Mouse (Mus musculus) ES-E14 (cell line): ENCODE measurements around the gene Dlgap1. TPM values are rescaled to one million over a fixed set of nuclear protein-coding genes. Genes with fewer than 3 reads are reported as not detected.

Source experiments
- DNase-seq: peaks from one replicate; pipeline ENCODE4 v3.0.0-alpha.2; 2013; ENCODE audit warnings: low read depth, low spot score
- H3K27ac ChIP-seq: 2 replicates; pipeline ENCODE4 v1.5.1; 2012; ENCODE audit warnings: low read depth, mild to moderate bottlenecking, low read length, moderate library complexity, mixed read lengths; ENCODE audit not compliant: poor library complexity, insufficient read depth, severe bottlenecking
- H3K36me3 ChIP-seq: 2 replicates; pipeline ENCODE4 v1.6.1; 2012; ENCODE audit warnings: mild to moderate bottlenecking, low read length, moderate library complexity, mixed read lengths; ENCODE audit not compliant: control insufficient read depth, poor library complexity, insufficient read depth, severe bottlenecking
- H3K4me1 ChIP-seq, 2 experiments: fragments of 150-350 bp in 1 of 2; sonication (generic) in 1 of 2; 2 replicates each; pipeline ENCODE4 v1.6.1; 2012; ENCODE audit warnings: low read length in 2 of 2, mild to moderate bottlenecking in 1 of 2, mixed read lengths in 1 of 2; ENCODE audit not compliant: control insufficient read depth in 2 of 2, insufficient read depth in 2 of 2, poor library complexity in 1 of 2
- H3K4me3 ChIP-seq, 2 experiments: fragments of 150-350 bp in 1 of 2; sonication (generic) in 1 of 2; 2 replicates each; pipeline ENCODE4 v1.5.1; 2012; ENCODE audit warnings: low read length in 2 of 2, low read depth in 1 of 2, mild to moderate bottlenecking in 1 of 2, mixed read lengths in 1 of 2; ENCODE audit not compliant: insufficient read depth in 1 of 2, poor library complexity in 1 of 2, severe bottlenecking in 1 of 2
- H3K9ac ChIP-seq: 2 replicates; pipeline ENCODE4 v1.6.1; 2012; ENCODE audit warnings: low read depth, mild to moderate bottlenecking, low read length, mixed read lengths; ENCODE audit not compliant: poor library complexity, insufficient read depth, severe bottlenecking
- H3K9me3 ChIP-seq: fragments of 150-350 bp; sonication (generic); 2 replicates; pipeline ENCODE4 v1.6.1; 2012; ENCODE audit warnings: low read depth, mild to moderate bottlenecking, low read length; ENCODE audit not compliant: control insufficient read depth, insufficient read depth
- CHD2 ChIP-seq: IDR thresholded peaks from 2 replicates; pipeline ENCODE4 v1.6.1; 2014; ENCODE audit warnings: mild to moderate bottlenecking, low read depth, low read length, inconsistent platforms
- HCFC1 ChIP-seq: IDR thresholded peaks from 2 replicates; pipeline ENCODE4 v1.6.1; 2012; ENCODE audit warnings: low read length, inconsistent platforms, borderline replicate concordance; ENCODE audit not compliant: insufficient read depth
- MAFK ChIP-seq: IDR thresholded peaks from 2 replicates; pipeline ENCODE4 v1.6.1; 2014; ENCODE audit warnings: mild to moderate bottlenecking, low read depth, low read length, inconsistent platforms; ENCODE audit not compliant: insufficient read depth
- ZC3H11A ChIP-seq: IDR thresholded peaks from 2 replicates; pipeline ENCODE4 v1.6.1; 2012; ENCODE audit warnings: low read depth, mild to moderate bottlenecking, inconsistent platforms, low read length, borderline replicate concordance
- ZNF384 ChIP-seq: IDR thresholded peaks from 2 replicates; pipeline ENCODE4 v1.6.1; 2012; ENCODE audit warnings: low read depth, low read length, inconsistent platforms
- in situ Hi-C, 2 experiments: fragments of 600-800 bp; cut with MboI; formaldehyde crosslinking; loops; one replicate each; pipeline ENCODE4 v1.15.1; 2025; ENCODE audit warnings: low sequenced_read_pairs in 2 of 2, inconsistent platforms in 1 of 2; ENCODE audit not compliant: unreplicated experiment in 2 of 2
- total RNA-seq: library from RNA; depleted of rRNA; stranded (reverse); fragments of 300-350 nt; gene quantifications from 2 replicates; pipeline ENCODE4 v1.2.3, GENCODE M21; 2012

The Dlgap1 gene
- total RNA-seq, 1 experiment = 0.94 TPM

DNA sequence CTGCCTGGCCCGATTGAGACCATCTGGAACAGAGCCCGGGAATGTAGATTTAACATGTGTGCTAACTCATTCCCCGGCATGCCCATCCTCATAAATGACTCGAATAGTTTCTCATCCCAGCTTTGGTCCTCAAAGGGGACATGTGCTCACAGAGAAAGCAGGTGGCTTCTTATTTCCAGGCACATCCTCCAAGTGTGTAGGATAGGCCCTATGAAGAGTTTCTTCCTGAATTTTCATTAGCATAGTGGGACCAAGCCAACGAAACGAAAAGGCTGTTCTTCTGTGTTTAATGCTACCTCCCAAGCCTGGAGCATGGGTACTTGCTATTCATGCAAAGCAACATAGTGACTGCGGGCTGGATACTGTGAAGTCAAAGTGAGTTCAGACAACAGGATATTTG lies 503.3 kb downstream of the Dlgap1 start:
- Histone ChIP-seq H3K4me3 (no peak overlapping the region), H3K27ac (no peak overlapping the region)
- in situ Hi-C loops = no loop called here

GRCm38 (mm10) chr17:70473871-70474270 lies 505.0 kb downstream of the Dlgap1 start:
- Histone ChIP-seq H3K9ac (no peak overlapping the region), H3K4me1 (no peaks in the 10 kb centered on the region), H3K36me3 (no peaks in the 10 kb centered on the region), H3K4me3 (no peak overlapping the region), H3K27ac (no peak overlapping the region), H3K9me3 (no peaks in the 10 kb centered on the region)
- no peak for DNase-seq
- TF ChIP-seq MAFK (no peak), ZNF384 (no peak), HCFC1 (no peak), ZC3H11A (no peak), CHD2 (no peak)
- in situ Hi-C loops = no loop called here

More for the DNA sequence above, 503.3 kb downstream of the Dlgap1 start:
- Histone ChIP-seq H3K36me3 (no peaks in the 10 kb centered on the region), H3K9me3 (no peaks in the 10 kb centered on the region), H3K4me1 (no peaks in the 10 kb centered on the region), H3K9ac (no peak overlapping the region)
- DNase-seq = no peak
- TF ChIP-seq MAFK = no peak
- no peak for TF ChIP-seq HCFC1
- no peak for TF ChIP-seq CHD2
- no peak for TF ChIP-seq ZNF384
- no peak for TF ChIP-seq ZC3H11A

GRCm38 (mm10) chr17:70483716-70484115 lies 514.8 kb downstream of the Dlgap1 start:
- Histone ChIP-seq H3K9me3 (no peaks in the 10 kb centered on the region), H3K9ac (no peak overlapping the region), H3K4me3 (no peak overlapping the region), H3K36me3 (no peaks in the 10 kb centered on the region), H3K27ac (no peak overlapping the region), H3K4me1 (no peaks in the 10 kb centered on the region)
- in situ Hi-C loops = no loop called here
- no peak for DNase-seq
- TF ChIP-seq MAFK (no peak), HCFC1 (no peak), CHD2 (no peak), ZC3H11A (no peak), ZNF384 (no peak)

- no peaks in the 10 kb centered on the region for H3K9me3 ChIP-seq
- in situ Hi-C loops = no loop called here
- H3K4me1 ChIP-seq = no peaks in the 10 kb centered on the region
- no peak for DNase-seq
- no peaks in the 10 kb centered on the region for H3K36me3 ChIP-seq
- H3K27ac ChIP-seq = no peak overlapping the region
- no peak overlapping the region for H3K4me3 ChIP-seq
- H3K9ac ChIP-seq = no peak overlapping the region
- TF ChIP-seq ZC3H11A (no peak), HCFC1 (no peak), MAFK (no peak), CHD2 (no peak), ZNF384 (no peak)
These were observed 516.8 kb downstream of the Dlgap1 start for GRCm38 (mm10) chr17:70485668-70486067.

- no peak overlapping the region for H3K9ac ChIP-seq
- TF ChIP-seq ZNF384 = no peak
- no peak for TF ChIP-seq CHD2
- TF ChIP-seq ZC3H11A = no peak
- no peak for TF ChIP-seq HCFC1
- TF ChIP-seq MAFK = no peak
- H3K27ac ChIP-seq = no peak overlapping the region
- H3K4me1 ChIP-seq = no peaks in the 10 kb centered on the region
- H3K36me3 ChIP-seq = no peaks in the 10 kb centered on the region
- DNase-seq = no peak
- no peak overlapping the region for H3K4me3 ChIP-seq
- in situ Hi-C loops = no loop called here
- no peaks in the 10 kb centered on the region for H3K9me3 ChIP-seq
These were observed 517.4 kb downstream of the Dlgap1 start for GRCm38 (mm10) chr17:70486259-70486658.
